Mouse (Mus musculus) NIH3T3 (cell line): Measurements from ENCODE around the gene 9530068E07Rik.
A peak's percentile ranks its signal among the peaks of the same experiment; 100 is the strongest.
"Not testable (repeated sequence)": the region's sequence is repeated elsewhere in the genome, so short reads cannot be mapped to it uniquely, and the experiment has no call there.

Experiments used
- DNase-seq: peaks from one replicate; pipeline ENCODE4 v3.0.0-alpha.2; 2012; ENCODE audit warnings: low read depth

The 9530068E07Rik gene

GRCm38 (mm10) chr11:52395940-52396596 is at the start of gene 9530068E07Rik:
9530068E07Rik (plus strand) TSS chr11:52396428.
- DNase-seq, result peak; percentile 97

DNA sequence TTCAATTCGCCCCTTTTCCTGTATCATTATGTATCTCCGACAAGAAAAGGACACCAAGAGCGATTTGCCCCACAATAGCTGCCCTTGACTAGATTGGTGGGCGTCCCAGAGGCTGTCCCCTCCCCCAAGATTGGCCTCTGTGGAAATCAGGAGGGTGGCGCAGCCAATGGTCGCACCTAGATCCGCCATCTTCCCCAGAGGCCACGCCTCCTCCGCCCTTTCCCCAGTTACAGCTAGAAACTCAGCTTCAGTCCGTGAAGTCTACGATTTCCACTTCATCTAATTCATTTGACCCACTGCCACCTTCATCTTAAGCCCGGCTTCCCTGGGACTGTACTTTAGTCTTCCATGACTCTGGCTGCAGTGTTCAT is 49.6 kb upstream of the 9530068E07Rik start:
- peak; percentile 37 for DNase-seq

DNA sequence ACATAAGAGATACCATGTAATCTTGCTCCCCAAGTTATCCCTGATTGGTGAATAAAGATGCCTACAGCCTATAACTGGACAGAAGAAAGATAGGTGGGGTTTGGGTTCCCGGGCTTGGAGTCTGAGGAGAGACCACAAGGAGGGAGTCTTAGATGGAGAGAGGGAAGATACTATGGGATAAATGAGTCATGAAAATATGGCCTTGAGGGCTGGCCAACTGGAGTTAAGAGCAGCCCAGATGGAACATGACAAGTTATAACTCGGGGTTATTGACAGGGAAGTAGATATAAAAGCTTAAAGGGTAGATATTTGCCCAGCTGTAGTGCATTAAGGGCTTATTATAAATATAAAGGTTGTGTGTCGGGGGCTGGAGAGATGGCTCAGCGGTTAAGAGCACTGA is 48.1 kb upstream of the 9530068E07Rik start:
- DNase-seq, result peak; percentile 34

DNA sequence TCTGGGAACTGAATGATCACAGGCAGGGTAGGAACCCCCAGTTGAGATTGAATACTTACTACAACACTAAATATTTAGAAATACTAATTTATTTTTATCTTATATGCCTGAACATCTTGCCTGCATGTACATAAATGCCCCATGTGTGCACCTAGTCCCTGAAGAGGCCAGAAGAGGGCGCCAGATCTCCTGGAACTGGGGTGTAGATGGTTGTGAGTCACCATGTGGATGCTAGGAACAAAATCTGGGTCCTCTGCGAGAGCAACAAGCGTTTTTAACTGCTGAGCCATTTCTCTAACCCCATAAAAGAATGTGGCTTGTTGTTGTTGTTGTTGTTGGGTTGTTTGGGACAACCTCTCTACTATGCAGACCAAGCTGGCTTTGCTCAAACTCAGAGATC is 47.5 kb upstream of the 9530068E07Rik start:
- peak; percentile 51 for DNase-seq

DNA sequence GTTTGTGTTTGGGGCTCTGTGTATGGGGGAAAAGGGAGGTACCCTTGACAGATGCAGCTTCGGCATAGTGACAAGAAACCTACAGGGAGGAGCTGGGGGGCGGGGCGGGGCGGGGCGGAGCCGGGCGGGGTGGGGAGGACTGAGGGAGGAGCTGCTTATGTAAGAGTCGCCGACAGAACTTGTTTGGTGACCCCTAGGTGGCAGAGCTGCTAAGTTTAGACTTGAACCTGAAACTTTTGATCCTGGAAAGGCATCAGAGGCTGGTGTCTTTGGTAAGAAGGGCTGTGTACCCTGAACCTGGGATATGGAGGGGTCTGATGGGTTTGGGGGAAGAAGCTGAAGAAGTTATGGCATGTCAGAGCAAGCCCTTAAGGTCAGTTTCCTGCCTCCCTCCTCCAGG is 45.3 kb upstream of the 9530068E07Rik start:
- DNase-seq, result no peak

DNA sequence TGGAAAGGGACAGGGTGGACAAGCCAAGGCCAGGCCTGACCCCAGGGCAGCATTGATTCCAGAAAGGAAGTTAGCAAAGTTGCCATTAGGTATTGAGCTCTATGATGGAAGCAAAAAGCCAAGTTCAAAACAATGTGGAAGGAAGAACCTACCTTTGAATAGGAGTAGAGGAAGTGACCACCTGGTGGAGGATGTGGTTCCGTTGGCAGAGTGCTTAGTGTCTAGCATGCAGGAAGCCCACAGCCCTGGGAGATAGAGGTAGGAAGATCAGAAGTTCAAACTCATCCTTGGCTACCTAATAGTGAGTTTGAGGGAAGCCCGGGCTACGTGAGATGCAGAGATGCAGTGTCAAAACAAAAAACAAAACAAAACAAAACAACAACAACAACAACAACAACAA is 44.0 kb upstream of the 9530068E07Rik start:
- no peak for DNase-seq

GRCm38 (mm10) chr11:52354644-52355043 is 41.6 kb upstream of the 9530068E07Rik start:
- DNase-seq, result no peak

DNA sequence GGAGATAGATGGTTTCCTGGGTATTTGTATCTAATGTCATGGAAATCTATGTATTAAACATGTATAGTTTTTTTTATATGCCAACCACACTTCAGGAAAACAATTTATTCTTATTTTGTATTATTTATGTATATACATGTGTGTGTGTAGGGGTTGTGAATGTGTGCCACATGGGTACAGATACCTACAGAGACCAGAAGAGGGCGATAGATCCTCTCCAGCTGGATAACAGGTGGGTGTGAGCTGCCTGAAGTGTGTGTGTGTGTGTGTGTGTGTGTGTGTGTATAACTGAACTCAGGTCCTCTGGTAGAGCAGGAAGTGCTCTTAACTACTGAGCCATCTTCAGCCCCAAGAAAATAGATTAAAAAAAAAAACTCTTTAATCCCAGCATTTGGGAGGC is 40.6 kb upstream of the 9530068E07Rik start:
- DNase-seq, result no peak

- not testable (repeated sequence) for DNase-seq
Measured at GRCm38 (mm10) chr11:52357091-52357490, 39.1 kb upstream of the 9530068E07Rik start.

GRCm38 (mm10) chr11:52358520-52358919 is 37.7 kb upstream of the 9530068E07Rik start:
- peak; percentile 47 for DNase-seq

DNA sequence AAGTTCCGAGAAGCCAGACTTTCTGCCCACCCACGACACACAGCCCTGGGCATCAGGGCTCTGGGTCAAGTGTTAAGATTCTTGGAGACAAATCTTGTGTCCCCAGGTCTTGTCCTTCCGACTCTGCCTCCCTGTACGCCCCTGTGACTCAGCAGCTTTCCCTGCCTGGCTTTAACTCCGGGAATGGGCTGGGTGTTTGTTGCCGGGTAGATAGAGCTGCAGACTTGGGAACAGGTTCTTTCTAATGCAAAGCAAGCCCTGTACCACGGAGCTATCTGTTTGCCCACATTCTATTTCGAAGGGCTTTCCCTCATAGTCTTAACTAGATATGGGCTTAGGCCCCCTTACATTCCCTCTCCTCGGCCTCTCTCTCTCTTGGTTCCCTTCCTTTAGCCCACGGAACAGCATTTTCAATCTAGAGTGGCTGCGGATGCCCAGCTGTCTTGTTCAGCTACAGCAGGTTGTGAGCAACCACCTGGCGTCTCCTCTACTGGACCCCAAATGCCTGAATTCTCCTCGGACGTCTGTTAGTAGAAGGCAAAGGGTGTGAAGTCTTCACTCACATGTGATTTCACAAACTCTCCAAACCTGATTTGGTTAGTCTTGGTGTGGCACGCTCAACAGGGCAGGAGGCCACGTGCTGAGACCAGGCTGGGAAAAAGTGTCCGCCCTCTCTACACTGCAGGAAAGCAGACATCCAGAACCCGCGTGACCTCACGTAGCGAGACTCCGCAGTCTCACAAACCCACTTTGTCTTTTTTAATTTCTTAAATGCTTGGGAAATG is 36.4 kb upstream of the 9530068E07Rik start:
- no peak for DNase-seq

- peak; percentile 91 for DNase-seq
Measured at GRCm38 (mm10) chr11:52360471-52361277, 35.6 kb upstream of the 9530068E07Rik start, which contains the start of gene Vdac1. Vdac1 (plus strand) TSS chr11:52360860.

GRCm38 (mm10) chr11:52361287-52361921 is 34.8 kb upstream of the 9530068E07Rik start:
- DNase-seq, result peak; percentile 40

- no peak for DNase-seq
Measured at GRCm38 (mm10) chr11:52364376-52364775, 31.9 kb upstream of the 9530068E07Rik start.

GRCm38 (mm10) chr11:52365143-52365542 is 31.1 kb upstream of the 9530068E07Rik start:
- peak; percentile 25 for DNase-seq

GRCm38 (mm10) chr11:52366358-52366757 is 29.9 kb upstream of the 9530068E07Rik start:
- DNase-seq, result no peak

- no peak for DNase-seq
Measured at GRCm38 (mm10) chr11:52368176-52368985, 27.8 kb upstream of the 9530068E07Rik start.

DNA sequence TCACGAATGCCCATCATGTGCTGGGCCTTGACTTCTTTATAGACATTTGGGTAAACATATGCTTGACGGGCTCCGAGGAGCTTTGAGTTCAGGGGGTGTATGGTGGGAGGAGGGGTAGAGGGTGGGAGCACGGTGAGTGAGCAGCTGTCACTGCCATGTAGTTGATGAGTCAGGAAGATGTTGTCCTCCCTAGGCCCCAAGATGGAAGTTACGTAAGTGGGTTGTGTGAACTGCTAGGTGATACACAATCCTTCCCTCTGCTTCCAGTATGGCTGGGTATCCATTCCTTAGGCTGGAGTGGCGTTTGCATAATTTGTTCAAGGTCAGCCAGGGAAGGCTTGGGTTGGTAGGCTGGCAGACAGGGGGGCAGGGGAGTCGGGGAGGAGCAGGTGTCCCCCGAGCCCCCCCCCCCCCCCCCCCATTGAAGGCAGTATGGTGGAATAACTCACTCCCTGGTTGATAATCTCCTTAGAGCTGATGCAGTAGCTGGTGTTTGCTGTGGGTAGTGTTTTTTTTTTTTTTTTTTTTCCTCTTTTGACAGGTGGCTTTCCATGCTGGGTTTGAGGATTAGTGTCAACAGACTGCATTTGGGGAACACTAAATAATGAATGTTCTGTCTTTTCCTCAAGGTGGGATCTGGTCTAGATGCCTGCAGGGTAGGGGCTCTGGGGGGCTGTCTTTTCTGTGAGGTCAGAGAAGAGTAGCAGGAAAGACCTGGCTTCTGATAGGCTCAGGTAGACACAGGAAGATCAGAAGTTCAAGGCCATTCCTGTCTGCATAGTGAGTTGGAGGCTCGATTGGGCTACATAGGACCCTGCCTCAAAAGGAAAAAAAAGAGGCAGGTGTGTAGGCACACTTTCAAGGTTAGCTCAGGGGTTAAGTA is 26.7 kb upstream of the 9530068E07Rik start:
- DNase-seq, result no peak

DNA sequence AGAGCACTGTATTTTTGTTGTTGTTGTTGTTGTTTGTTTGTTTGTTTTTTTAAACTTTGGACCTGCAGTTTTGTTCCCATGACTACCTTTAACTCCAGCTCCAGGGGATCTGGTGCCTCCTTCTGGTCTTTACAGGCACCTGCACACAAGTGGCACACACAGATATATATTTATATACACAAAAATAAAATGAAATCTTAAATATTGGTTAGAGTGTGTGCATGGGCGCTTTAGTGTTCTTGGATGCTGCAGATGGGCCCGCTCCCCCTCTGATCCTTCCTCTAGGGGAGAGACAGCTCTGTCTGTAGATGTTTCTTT is 26.1 kb upstream of the 9530068E07Rik start:
- DNase-seq, result no peak

GRCm38 (mm10) chr11:52370538-52370937 is 25.7 kb upstream of the 9530068E07Rik start:
- peak; percentile 73 for DNase-seq
